Mouse (Mus musculus) liver, adult 2 months (tissue): ENCODE results near the gene Usp20.

Experiments
- CTCF ChIP-seq: fragments of 200-500 bp; IDR thresholded peaks from 2 replicates; pipeline ENCODE4 v1.5.1; 2011; ENCODE audit warnings: low read depth, low read length, control low read depth
- POLR2A ChIP-seq: fragments of 200-500 bp; IDR thresholded peaks from 2 replicates; pipeline ENCODE4 v1.6.1; 2011; ENCODE audit warnings: low read length, control low read depth; ENCODE audit not compliant: insufficient read depth; ENCODE audit errors: extremely low read depth

DNA sequence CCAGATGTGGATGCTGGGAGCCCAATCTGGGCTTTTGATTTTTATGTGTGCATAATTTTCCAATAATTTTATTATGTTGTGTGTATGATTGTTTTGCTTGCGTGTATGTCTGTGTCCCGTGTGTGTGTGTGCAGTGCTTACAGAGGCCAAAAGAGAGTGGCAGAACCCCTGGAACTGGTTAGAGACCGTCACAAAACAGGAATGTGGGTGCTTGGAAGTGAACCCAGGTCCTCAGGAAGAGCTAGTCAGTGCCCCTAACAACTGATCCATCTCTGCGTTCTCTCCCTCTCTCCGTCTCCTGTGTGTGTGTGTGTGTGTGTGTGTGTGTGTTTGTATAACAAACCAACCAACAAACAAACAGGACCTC, 29.6 kb upstream of the Usp20 start:
- no peak for TF ChIP-seq POLR2A
- TF ChIP-seq CTCF: no peak
